Mouse (Mus musculus): ENCODE data around the gene Wfdc12.

DNA sequence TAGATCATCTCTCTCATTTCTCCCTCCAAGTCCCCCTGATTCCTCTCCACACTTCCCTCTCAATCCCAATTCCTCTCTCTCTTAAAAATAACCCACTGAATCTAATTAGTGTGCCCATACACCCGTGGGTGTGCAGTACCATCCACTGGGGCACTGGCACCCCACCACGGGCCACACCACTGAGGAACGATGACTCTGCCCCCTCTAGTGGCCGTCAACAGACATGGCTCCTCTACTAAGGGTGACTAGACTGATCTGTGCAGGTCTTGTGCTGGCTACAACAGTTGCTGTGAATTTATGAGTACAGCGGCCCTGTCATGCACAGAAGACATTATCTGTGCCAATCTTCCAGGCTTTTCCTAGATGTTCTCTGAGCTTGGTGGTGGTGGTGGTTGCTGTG, 1.7 kb downstream of the Wfdc12 start:
- peak; percentile 80; the same call in 1 of the 2 replicates for TF ChIP-seq CTCF (IDR thresholded peaks at IDR 0.05; ENCODE audit: borderline replicate concordance, control insufficient read depth, extremely low read depth, insufficient read depth, low read length, poor library complexity)
- no peak for TF ChIP-seq POLR2A (IDR thresholded peaks at IDR 0.05; ENCODE audit: control insufficient read depth, extremely low read depth, insufficient read depth, low read length, poor library complexity)
